8 mouse cellular contexts compared by ENCODE assay signal in genomic region chr11:6267320-6268254, GRCm38 (mm10). TPM values are rescaled to one million over a fixed set of nuclear protein-coding genes. Genes with fewer than 3 reads are reported as not detected.
DNase-seq lines count a peak whose midpoint lies in the region; ATAC-seq lines count a peak whose summit lies in the region.

Ddx56 (minus strand) TSS chr11:6267772.

- peak; percentile 99 for DNase-seq in adipocyte (ENCODE audit: low spot score)
- DNase-seq in embryo, embryonic 10 days (ENCODE audit: low spot score), result peak; percentile 98
- DNase-seq in gastrocnemius, postnatal 10 days, result peak; percentile 86
- peak; percentile 97 for DNase-seq in induced T-regulatory cell, adult 2 months (ENCODE audit: low read depth)
- DNase-seq in left cerebral cortex, adult 9 months (ENCODE audit: low spot score in 2 of 2), result peak; percentile 91 to 95
- peak; percentile 86 for DNase-seq in right cerebral cortex, postnatal 14 days
- peak; percentile 84 to 91 for DNase-seq in urinary bladder, postnatal 36 days (ENCODE audit: low spot score in 2 of 2)

- peak; percentile 95 for ATAC-seq in megakaryocyte progenitor cell, adult 5-6 weeks (replicated peaks; ENCODE audit: poor library complexity)

RNA-seq across cellular contexts. Expression of gene Ddx56, which starts in this region (rescaled TPM):
- total RNA-seq in gastrocnemius, postnatal 10 days (2021), result 10 to 100 TPM; 28.6 to 29.5 TPM
- total RNA-seq in megakaryocyte progenitor cell, adult 5-6 weeks (2015), result 34.7 and 44.6 TPM in 2 replicates
- total RNA-seq in megakaryocyte progenitor cell, adult 5-6 weeks (2017), result 44.6 and 51.4 TPM in 2 replicates

Comparison
In these comparisons a context has a peak if more than half of its experiments do, and no peak if none do; other contexts are left out.
1. Peak in every context shown above with its lines: DNase-seq and ATAC-seq.